Mouse (Mus musculus): ENCODE measurements at regions not wholly inside any gene's neighbourhood (a gene's known extent, or its start where the extent isn't known, plus 50 kb on each side); places are given as distances from the start of the nearest gene placed in this dataset.

DNA sequence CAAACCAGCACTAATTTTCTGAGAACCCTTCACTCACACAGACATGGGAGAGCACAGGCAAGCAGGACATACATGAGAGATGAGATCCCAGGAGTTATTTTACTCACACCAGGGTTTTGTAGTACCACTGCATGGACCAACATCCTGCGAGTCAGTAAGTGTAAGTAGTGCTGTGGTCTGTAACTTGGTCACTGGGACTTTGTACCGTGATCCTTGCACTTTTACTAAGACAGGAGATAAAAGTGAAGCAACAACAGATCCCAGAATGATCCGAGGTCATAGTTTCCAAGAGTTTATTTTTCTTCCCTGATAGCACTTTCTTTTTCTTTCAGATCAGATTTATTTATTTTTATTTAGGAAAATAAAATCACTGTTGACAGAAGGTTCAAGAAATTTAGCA lies 54.1 kb upstream of the Mtap start:
- no peak for DNase-seq (ENCODE audit: low spot score in 2 of 2)

GRCm38 (mm10) chr4:89078485-89078884 lies 58.4 kb upstream of the Mtap start:
- DNase-seq (ENCODE audit: low spot score in 2 of 2): no peak

DNA sequence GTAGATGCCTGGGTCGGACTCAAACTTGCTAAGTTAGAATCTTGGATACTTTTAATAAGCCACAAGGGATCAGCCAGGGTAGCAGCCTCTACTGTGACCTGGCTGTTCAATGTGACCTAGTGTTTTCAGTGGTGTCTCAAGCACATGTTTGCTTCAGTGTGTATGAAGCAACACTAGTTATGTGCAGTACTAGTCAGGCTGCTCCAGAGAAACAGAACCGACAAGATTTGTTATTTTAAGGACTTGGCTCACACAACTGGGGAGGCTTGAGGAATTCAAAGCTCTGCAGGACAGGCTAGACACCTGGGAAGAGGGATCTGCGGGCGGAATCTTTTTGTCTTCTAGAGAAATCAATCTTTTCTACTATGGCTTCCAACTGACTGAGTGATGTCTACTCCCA lies 62.2 kb upstream of the Mtap start:
- DNase-seq (ENCODE audit: low spot score in 2 of 2): no peak

- DNase-seq (ENCODE audit: low spot score in 2 of 2): no peak
Measured at GRCm38 (mm10) chr4:89070430-89070829, 66.5 kb upstream of the Mtap start.

DNA sequence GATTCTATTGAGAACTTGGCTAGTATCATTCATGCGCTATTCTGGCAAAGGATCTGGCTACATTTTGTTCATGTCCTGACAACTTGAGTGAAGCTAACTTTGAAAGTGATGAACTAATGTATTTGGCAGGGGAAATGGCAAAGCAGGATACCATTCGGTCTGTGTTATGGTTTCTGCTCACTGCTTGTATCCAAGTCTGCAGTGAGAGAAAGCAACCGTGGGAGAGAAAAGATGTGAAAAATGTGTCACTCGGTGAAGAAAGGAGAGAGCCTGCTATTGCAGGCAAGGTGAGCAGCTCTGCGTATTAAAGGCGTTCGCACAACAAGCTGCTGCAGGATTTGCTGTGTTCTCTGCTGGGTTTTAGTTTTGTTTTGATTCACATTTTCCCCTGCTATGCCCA lies 72.5 kb upstream of the Mtap start:
- DNase-seq (ENCODE audit: low spot score in 2 of 2): no peak

- DNase-seq (ENCODE audit: low spot score in 2 of 2): no peak
Measured at GRCm38 (mm10) chr4:89062384-89062783, 74.5 kb upstream of the Mtap start.

- DNase-seq (ENCODE audit: low spot score in 2 of 2): no peak
Measured at GRCm38 (mm10) chr4:89061619-89062018, 75.3 kb upstream of the Mtap start.

DNA sequence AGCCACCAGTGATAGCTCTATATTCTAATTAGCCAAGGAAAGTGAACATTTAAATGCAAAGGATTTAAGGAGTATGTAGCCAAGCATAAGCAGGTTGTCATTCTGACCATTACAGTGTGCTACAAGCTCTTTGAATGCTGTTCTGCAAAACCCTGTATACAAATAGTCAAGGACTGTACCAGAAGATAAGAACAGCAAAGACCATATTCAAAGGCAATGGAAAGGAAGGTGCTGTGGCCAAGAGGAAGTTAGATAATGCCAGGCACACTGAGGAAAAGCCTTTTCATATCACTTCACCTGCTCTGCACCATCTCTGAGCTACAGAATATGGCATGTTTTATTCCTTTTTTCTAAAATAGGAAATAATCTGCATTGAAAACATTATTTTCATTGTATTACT lies 79.3 kb upstream of the Mtap start:
- DNase-seq (ENCODE audit: low spot score in 2 of 2): no peak

- DNase-seq (ENCODE audit: low spot score in 2 of 2): no peak
Measured at GRCm38 (mm10) chr4:89057135-89057534, 79.8 kb upstream of the Mtap start.

- no peak for DNase-seq (ENCODE audit: low spot score in 2 of 2)
Measured at GRCm38 (mm10) chr4:89055969-89056368, 81.0 kb upstream of the Mtap start.

GRCm38 (mm10) chr4:89053606-89054005 lies 83.3 kb upstream of the Mtap start:
- DNase-seq (ENCODE audit: low spot score in 2 of 2): no peak

DNA sequence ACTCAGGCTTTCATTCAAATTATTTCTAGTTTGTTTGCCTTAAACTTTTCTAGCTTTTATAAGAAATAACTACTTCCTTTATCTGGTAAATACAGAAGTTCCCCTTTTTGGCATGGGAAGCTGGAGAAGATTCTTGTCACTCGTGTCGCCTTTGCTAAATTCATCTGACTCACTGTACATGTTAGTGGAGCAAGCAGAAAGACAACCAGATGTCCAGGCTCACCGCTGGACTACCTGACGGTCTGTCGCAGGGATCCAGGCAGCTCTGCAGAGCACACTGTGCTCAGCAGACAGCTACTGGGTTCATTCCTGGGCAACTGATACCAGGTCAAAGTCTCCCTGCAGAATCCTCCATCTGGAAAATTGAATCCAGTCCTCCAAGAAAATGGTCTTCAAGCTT lies 85.0 kb upstream of the Mtap start:
- DNase-seq (ENCODE audit: low spot score in 2 of 2): no peak

DNA sequence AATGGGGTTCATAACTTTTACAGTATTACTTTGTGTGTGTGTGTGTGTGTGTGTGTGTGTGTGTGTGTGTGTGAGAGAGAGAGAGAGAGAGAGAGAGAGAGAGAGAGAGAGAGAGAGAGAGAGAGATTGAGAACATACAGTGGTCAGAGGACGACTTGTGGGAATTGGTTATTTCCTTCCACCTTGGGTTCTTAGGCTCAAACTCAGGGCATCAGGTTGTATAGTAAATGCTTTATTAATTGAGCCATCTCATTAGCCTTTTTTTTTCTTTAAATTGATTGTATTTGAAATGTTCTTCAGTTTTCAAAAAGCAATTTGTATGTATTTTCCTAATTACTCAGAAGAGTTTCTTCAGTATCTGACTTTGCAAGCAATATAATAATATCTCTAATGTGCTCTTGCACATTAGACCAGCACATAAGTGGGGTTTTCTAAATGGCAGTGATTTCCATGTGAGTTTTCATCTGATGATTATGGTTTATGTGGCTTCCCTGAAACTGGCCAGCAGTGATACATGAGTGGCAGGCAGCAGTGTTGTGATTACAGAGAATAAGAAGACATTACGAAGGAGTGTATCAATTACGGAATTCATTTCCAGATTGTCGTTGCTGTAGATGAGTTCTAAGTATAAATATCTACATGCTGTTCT lies 86.2 kb upstream of the Mtap start:
- DNase-seq (ENCODE audit: low spot score in 2 of 2): no peak

DNA sequence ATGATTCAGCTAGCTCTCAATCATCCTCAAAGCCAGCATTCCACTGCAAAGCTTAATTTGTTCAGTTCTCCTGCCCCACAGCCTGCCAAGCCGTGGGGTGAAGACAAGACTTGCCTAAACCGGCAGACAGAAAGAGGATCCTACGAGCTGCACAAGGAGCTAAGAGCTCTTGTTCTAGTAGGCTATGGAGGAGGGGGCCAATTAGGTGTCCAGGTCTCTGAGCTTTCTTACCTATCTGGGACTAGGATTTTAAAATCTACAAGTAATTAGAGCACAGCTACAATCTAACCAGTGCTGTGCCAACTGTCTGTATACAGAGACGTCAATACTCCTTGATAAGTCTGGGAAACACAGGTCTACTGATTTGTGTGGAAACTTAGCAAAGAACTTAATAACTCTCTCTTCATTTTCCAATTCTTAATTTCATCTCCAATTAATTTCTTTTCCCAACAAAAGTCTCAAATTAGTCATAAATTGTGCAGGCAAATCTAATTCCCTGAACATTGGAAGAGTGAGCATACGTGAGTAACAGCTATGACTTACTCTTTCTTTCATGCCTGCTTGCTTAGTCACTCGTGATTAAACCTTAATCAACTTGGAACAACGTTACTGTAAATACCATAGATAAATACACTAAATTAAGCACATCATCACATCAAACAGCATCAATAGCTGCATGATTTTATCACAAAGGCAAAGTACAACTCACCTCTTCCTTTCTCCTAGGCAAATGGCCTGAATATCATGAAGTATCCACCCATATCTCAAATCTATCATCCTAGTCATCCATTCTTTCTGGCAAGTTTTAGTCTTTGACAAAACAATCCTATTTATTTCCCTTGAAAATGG lies 87.1 kb upstream of the Mtap start:
- no peak for DNase-seq (ENCODE audit: low spot score in 2 of 2)

DNA sequence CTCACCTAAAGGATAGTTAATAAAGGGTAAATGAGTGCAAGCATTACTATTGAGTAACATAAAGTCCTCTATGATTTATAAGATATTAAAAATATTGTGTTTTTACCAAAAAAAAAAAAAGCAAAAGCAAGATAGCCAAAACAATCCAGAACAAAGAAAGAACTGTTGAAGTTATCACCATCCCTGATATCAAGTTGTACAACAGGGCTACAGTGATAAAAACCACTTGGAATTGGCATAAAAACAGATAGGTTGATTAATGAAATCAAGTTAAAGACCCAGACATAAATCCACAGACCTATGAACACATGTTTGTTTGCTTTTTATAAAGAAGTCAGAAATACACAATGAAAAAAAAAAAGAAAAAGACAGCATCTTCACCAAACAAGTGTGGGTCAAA lies 92.4 kb upstream of the Mtap start:
- no peak for DNase-seq (ENCODE audit: low spot score in 2 of 2)

DNA sequence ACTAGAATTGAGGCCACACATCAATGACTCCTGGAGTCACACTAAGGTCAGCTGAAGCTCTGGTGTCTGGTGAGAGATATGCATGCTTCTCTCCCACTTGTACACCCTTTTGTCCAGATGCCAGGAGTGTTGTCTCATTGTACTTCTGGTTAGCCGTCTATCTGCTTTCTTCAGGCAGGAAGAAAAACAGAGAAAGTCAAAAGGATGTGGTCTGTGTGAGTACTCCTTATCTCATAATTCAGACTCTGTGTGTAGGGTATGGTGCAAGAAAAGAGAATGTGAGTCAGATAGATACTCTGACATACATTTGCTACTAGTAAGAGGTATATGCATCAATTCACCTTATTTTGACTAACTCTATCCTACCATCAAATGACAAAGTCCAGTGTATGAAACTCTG lies 92.9 kb upstream of the Mtap start:
- DNase-seq (ENCODE audit: low spot score in 2 of 2): no peak

- DNase-seq (ENCODE audit: low spot score in 2 of 2): no peak
Measured at GRCm38 (mm10) chr4:89040856-89041255, 96.1 kb upstream of the Mtap start.

DNA sequence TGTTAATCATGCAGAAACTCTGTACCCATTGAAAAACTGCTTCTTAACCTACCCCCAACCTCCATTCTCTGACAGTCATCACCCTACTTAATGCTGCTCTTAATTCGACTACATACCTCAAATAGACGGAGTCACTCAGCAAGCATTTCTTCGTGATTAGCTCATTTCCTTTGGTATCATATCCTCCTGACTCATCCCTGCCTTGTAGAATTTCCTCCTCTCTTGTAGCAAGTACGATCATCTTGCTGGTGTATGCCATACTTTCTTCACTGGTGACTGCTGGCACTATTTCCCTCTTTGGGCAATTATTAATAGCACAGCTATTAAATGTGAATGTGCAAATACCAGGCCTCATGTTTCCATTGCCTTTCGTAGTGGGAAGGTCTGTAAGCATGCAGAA lies 98.0 kb upstream of the Mtap start:
- DNase-seq (ENCODE audit: low spot score in 2 of 2): no peak

- DNase-seq (ENCODE audit: low spot score in 2 of 2): no peak
Measured at GRCm38 (mm10) chr4:89038135-89038534, 98.8 kb upstream of the Mtap start.

DNA sequence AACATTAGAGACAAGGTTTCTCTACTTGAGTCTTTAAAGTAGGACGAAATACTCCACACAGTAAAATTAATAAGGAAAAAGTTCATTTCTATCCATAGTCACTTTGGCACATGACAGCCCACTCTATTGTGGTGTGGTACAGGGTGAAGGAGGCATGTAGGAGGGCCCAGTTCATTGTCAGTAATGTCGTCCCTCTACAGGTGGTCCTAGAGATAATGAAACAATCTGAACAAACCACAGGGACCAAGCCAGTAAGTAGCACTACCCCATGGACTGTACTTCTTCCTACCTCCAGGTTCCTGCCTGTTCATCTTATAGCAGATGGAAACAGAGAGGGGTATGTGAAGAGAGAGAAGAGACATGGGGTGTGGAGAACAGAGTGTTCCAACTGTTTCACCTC lies 102.1 kb upstream of the Mtap start:
- no peak for DNase-seq (ENCODE audit: low spot score in 2 of 2)

- DNase-seq (ENCODE audit: low spot score in 2 of 2): no peak
Measured at GRCm38 (mm10) chr4:89034299-89034698, 102.6 kb upstream of the Mtap start.

DNA sequence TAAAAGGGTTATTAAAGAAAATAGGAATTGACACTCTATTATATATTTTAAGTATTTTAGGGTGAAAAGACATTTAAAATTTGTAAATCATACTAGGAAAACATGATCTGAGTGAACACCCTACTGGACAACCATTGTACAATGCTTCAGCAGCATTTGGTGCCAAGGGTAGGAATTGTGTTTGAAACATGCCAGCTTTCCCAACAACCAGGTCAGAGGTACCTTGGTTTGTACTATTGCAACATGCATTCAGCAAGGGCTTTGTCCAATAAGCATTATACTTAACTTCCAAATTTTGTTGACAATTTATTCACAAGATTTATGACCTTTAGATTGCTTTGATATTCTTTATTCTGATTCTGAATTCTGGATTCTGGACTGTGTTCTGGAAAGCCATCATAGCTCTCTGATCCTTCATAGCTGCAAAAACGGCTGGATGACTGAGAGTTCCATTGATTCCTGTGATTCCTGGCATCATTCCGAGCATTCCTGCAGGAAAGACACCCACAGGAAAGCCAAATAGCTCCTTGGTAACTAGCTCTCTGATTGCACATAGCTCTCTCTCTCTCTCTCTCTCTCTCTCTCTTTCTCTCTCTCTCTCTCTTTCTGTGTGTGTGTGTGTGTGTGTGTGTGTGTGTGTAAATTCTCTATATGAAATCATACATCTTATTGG lies 124.1 kb upstream of the Mtap start:
- DNase-seq (ENCODE audit: low spot score in 2 of 2): no peak

DNA sequence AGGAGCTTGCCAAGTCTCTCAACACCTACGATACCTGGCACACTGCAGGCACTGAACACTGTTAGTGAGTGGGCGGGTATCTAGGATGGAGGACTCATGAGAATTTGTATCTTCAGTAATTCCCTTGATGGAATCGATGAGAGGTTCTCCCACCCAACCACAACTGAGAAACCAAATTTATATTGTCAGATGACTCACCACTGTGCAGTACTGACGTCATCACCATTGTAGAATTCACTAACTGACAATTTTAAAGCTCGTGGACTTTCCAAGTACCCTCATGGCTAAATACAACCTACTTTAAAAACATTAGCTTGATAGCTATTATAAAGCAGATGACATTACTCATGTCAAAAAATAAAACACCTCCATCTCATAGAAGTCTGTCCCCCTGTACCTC lies 128.4 kb upstream of the Mtap start:
- DNase-seq (ENCODE audit: low spot score in 2 of 2): no peak
